Mouse (Mus musculus) kidney, embryonic 15.5 days (tissue): ENCODE results near the gene Spr. TPM values are rescaled to one million over a fixed set of nuclear protein-coding genes. Genes with fewer than 3 reads are reported as not detected.
A peak's percentile ranks its signal among the peaks of the same experiment; 100 is the strongest.
"Not testable (repeated sequence)": the region's sequence is repeated elsewhere in the genome, so short reads cannot be mapped to it uniquely, and the experiment has no call there.

Source experiments
- ATAC-seq: fragments of 200-750 bp; cut with Nextera tagmentation; replicated peaks from 2 replicates; pipeline ENCODE4 v1.8.0; 2017; ENCODE audit warnings: moderate TSS enrichment; ENCODE audit not compliant: low FRiP score
- H3K27ac ChIP-seq: fragments of 300-500 bp; sonication (generic); 2 replicates; pipeline ENCODE4 v1.5.1; 2015; ENCODE audit warnings: mild to moderate bottlenecking, inconsistent platforms
- H3K27me3 ChIP-seq: fragments of 300-500 bp; sonication (generic); 2 replicates; pipeline ENCODE4 v1.6.1; 2015; ENCODE audit warnings: inconsistent platforms
- H3K36me3 ChIP-seq: fragments of 300-500 bp; sonication (generic); 2 replicates; pipeline ENCODE4 v1.6.1; 2015; ENCODE audit warnings: inconsistent platforms
- H3K4me1 ChIP-seq: fragments of 300-500 bp; sonication (generic); 2 replicates; pipeline ENCODE4 v1.6.1; 2015; ENCODE audit warnings: inconsistent platforms
- H3K4me2 ChIP-seq: fragments of 300-500 bp; sonication (generic); 2 replicates; pipeline ENCODE4 v1.6.1; 2015; ENCODE audit warnings: moderate library complexity, mild to moderate bottlenecking, inconsistent platforms
- H3K4me3 ChIP-seq: fragments of 300-500 bp; sonication (generic); replicated peaks from 2 replicates; pipeline ENCODE4 v1.5.1; 2015; ENCODE audit warnings: mild to moderate bottlenecking, inconsistent platforms
- H3K9ac ChIP-seq: fragments of 300-500 bp; sonication (generic); 2 replicates; pipeline ENCODE4 v1.6.1; 2015; ENCODE audit warnings: mild to moderate bottlenecking, inconsistent platforms
- H3K9me3 ChIP-seq: fragments of 300-500 bp; sonication (generic); replicated peaks from 2 replicates; pipeline ENCODE4 v1.6.1; 2016; ENCODE audit warnings: inconsistent platforms
- WGBS: fragments of 180-500 bp; shearing (Covaris S2); methylation state at CpG from one replicate; pipeline ENCODE4 v1.1.7; 2015; ENCODE audit warnings: mixed read lengths; 5-methylcytosine and 5-hydroxymethylcytosine counted together
- polyA plus RNA-seq: library from polyadenylated mRNA; unstranded; fragments of >200 nt; fragmentation: Nextera tagmentation; extraction: Ambion mirVana; gene quantifications from 2 replicates; pipeline ENCODE4 v1.2.1, GENCODE M21; 2015

The Spr gene
- polyA plus RNA-seq, result 64.0 and 66.6 TPM in 2 replicates

- Histone ChIP-seq H3K9me3 (no peaks in the 10 kb centered on the region), H3K36me3 (peaks cover 16% of the 10 kb centered on the region; the same call in 1 of the 2 replicates), H3K4me3 (peak within 1 kb of the TSS; percentile 92), H3K9ac (peak within 1 kb of the TSS; percentile 91), H3K4me2 (peak within 1 kb of the TSS; percentile 72), H3K27ac (peak within 1 kb of the TSS; percentile 98), H3K4me1 (peaks cover 6% of the 10 kb centered on the region), H3K27me3 (no peaks in the 10 kb centered on the region)
- ATAC-seq, result peak; percentile 95
- under 1% methylated on average over 49 of the region's 49 CpGs for WGBS
These were observed at the start of gene Spr for GRCm38 (mm10) chr6:85137217-85138035. Spr (minus strand) TSS chr6:85137766.

DNA sequence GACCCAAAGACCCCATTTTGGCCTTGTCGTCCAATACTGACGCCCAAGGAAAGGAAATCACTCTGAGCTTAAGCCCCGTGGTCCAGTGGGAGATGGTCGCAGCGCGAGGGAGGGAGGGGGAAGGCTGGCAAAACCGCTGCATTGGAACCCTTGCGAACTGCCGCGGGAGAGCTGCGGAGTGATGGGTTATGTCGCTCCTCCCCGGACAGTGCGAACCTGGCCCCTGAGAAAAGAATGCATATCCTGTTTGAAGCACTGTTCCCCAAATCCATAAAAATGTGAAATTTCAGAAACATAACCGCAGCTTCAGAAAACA is 49.1 kb upstream of the Spr start:
- no peak for ATAC-seq
- 2% methylated on average over 15 of the region's 15 CpGs for WGBS
- no peak overlapping the region for H3K9ac ChIP-seq
- peaks cover 85% of the 10 kb centered on the region for H3K27me3 ChIP-seq
- peak overlapping the region; percentile 48 for H3K4me3 ChIP-seq
- H3K27ac ChIP-seq, result no peak overlapping the region
- peaks cover 49% of the 10 kb centered on the region for H3K4me1 ChIP-seq
- no peaks in the 10 kb centered on the region for H3K9me3 ChIP-seq
- H3K4me2 ChIP-seq, result peak overlapping the region; percentile 82
- no peaks in the 10 kb centered on the region for H3K36me3 ChIP-seq

- no peak overlapping the region for H3K27ac ChIP-seq
- 2% methylated on average over 33 of the region's 33 CpGs for WGBS
These were observed 48.6 kb upstream of the Spr start for GRCm38 (mm10) chr6:85186033-85186743.

DNA sequence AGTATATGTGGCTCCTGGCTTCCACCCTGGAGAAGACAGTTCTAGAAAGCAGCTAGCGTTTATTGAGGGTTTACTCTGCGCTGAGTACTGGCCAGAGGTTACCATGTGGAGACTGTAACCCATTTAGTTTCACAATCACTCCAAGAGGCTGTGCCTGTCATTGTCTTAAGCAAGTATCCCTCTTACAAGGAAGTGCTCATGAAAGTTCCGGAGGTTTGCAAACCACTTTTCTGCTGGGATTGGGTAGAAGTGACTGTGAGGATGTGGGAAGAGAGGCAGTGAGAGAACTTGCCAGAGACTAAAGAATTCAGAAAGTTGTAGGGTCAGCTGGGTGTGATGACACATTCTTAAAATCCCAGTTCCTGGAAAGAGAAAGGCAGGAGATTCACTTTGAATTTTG is 46.4 kb upstream of the Spr start:
- no peaks in the 10 kb centered on the region for H3K9me3 ChIP-seq
- no peak overlapping the region for H3K9ac ChIP-seq
- H3K4me1 ChIP-seq, result peaks cover 33% of the 10 kb centered on the region
- no peak for ATAC-seq
- H3K27me3 ChIP-seq, result peaks cover 69% of the 10 kb centered on the region
- WGBS, result 53% methylated on average over 3 of the region's 3 CpGs
- H3K27ac ChIP-seq, result no peak overlapping the region
- no peaks in the 10 kb centered on the region for H3K36me3 ChIP-seq
- H3K4me3 ChIP-seq, result no peak overlapping the region
- no peak overlapping the region for H3K4me2 ChIP-seq

More at GRCm38 (mm10) chr6:85186033-85186743, 48.6 kb upstream of the Spr start:
- peak overlapping the region; percentile 82 for H3K4me2 ChIP-seq
- ATAC-seq, result no peak
- H3K36me3 ChIP-seq, result no peaks in the 10 kb centered on the region
- peaks cover 83% of the 10 kb centered on the region for H3K27me3 ChIP-seq
- H3K4me1 ChIP-seq, result peaks cover 49% of the 10 kb centered on the region
- H3K4me3 ChIP-seq, result peak overlapping the region; percentile 48
- H3K9ac ChIP-seq, result no peak overlapping the region
- no peaks in the 10 kb centered on the region for H3K9me3 ChIP-seq

DNA sequence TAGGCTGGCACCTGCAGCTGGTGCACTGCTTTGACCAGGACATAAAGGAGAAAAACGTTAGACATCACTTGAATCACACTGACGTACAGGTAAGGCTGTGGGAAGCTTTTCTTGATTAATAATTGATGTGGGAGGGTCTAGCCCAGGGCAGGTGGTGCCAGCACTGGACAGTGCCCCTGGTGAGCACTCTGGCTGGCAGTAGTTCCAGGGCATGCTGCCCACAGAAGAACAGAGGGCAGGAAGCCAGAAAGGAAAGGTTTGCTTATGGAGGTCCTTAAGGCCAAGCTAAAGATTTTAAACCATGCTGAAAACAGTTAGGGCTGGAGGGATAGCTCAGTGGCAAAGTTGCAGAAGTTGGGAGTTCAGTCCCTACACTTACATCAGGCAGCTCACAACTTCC is 42.5 kb upstream of the Spr start:
- Histone ChIP-seq H3K27ac (no peak overlapping the region), H3K9me3 (no peaks in the 10 kb centered on the region), H3K4me2 (no peak overlapping the region), H3K4me1 (no peaks in the 10 kb centered on the region), H3K9ac (no peak overlapping the region), H3K27me3 (peaks cover 34% of the 10 kb centered on the region), H3K4me3 (no peak overlapping the region), H3K36me3 (no peaks in the 10 kb centered on the region)
- no peak for ATAC-seq
- WGBS, result 59% methylated on average over 2 of the region's 2 CpGs

DNA sequence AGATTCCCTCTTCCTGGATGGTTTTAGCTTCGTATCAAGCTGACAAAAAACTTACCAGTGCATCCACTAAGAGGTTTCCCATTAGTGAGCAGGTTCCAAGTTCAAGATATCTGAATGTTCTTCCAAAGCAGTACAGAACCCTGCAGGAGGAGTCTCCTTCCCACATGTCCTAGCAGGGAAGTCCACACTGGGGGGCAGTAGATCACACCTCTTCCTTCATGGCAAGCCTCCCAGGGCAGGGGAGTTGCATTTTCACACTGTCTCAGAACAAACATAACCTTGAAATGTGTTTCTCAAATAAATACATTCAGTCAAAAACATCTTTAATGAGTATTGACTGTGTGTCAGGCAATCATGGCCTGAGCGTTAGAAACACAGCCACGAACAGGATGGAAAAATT is 42.0 kb upstream of the Spr start:
- 78% methylated on average over 3 of the region's 3 CpGs for WGBS
- Histone ChIP-seq H3K9me3 (no peaks in the 10 kb centered on the region), H3K4me1 (no peaks in the 10 kb centered on the region), H3K27ac (no peak overlapping the region), H3K36me3 (no peaks in the 10 kb centered on the region), H3K9ac (no peak overlapping the region), H3K4me2 (no peak overlapping the region), H3K27me3 (peaks cover 34% of the 10 kb centered on the region), H3K4me3 (no peak overlapping the region)
- ATAC-seq, result no peak

- Histone ChIP-seq H3K9ac (no peak overlapping the region), H3K27ac (no peak overlapping the region), H3K27me3 (peaks cover 10% of the 10 kb centered on the region), H3K4me3 (no peak overlapping the region), H3K9me3 (no peaks in the 10 kb centered on the region), H3K36me3 (no peaks in the 10 kb centered on the region), H3K4me2 (no peak overlapping the region), H3K4me1 (no peaks in the 10 kb centered on the region)
- 57% methylated on average over 11 of the region's 11 CpGs for WGBS
- ATAC-seq, result no peak
These were observed 27.9 kb upstream of the Spr start for GRCm38 (mm10) chr6:85165440-85165921.

- H3K27ac ChIP-seq, result no peak overlapping the region
- ATAC-seq, result no peak
- H3K4me1 ChIP-seq, result peaks cover 1% of the 10 kb centered on the region
- no peak overlapping the region for H3K4me3 ChIP-seq
- H3K4me2 ChIP-seq, result no peak overlapping the region
- H3K9ac ChIP-seq, result no peak overlapping the region
- H3K9me3 ChIP-seq, result no peaks in the 10 kb centered on the region
- WGBS, result 41% methylated on average over 4 of the region's 4 CpGs
- peaks cover 5% of the 10 kb centered on the region; the same call in 1 of the 2 replicates for H3K27me3 ChIP-seq
- H3K36me3 ChIP-seq, result no peaks in the 10 kb centered on the region
These were observed 22.8 kb upstream of the Spr start for GRCm38 (mm10) chr6:85160201-85160923.

GRCm38 (mm10) chr6:85159092-85159760 is 21.7 kb upstream of the Spr start:
- not testable (repeated sequence) for H3K4me3 ChIP-seq, H3K36me3 ChIP-seq, H3K4me2 ChIP-seq, H3K9ac ChIP-seq, H3K27ac ChIP-seq, H3K9me3 ChIP-seq, H3K27me3 ChIP-seq
- peaks cover 11% of the 10 kb centered on the region for H3K4me1 ChIP-seq
- peak; percentile 30; the same call in 1 of the 2 replicates for ATAC-seq
- 21% methylated on average over 6 of the region's 6 CpGs for WGBS

DNA sequence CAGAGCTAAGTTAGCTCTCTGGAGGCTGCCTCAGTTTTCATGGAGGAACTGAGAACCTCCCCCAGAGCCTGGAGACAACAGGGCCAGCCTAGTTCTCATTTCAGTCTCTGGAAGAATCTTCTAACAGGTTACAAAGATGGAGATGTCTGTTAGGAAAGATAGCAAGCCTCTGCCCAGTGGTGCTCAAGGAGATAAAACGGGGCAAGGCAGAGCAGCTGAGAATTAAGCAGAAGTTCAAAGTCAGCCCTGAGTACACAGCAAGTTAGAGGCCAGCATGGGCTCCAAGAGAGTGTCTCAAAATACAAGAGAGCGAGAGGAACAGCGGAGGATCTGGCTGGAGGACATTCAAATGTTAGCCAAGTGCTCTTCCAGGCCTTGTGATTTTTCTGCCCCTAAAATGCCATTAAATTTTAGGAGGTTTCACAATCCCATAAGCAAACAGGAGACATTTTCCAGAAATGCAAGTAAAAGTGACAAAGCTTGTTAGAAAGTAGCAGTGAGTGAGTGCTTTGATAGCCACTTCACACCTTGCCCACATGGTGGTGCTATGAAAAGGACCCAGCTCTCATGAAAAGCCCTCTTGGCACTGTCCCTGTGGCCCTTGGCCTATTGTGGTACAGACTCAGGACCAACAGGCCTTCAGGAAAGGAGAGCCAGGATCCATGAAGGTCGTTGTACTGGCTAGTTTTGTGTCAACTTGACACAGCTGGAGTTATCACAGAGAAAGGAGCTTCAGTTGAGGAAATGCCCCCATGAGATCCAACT is 20.7 kb upstream of the Spr start:
- not testable (repeated sequence) for H3K27me3 ChIP-seq, H3K36me3 ChIP-seq, H3K4me2 ChIP-seq, H3K27ac ChIP-seq, H3K4me3 ChIP-seq, H3K9me3 ChIP-seq, ATAC-seq, H3K9ac ChIP-seq
- peaks cover 15% of the 10 kb centered on the region for H3K4me1 ChIP-seq
- 80% methylated on average over 4 of the region's 4 CpGs for WGBS

GRCm38 (mm10) chr6:85156551-85156950 is 19.0 kb upstream of the Spr start:
- WGBS, result 71% methylated on average over 2 of the region's 2 CpGs
- H3K4me3 ChIP-seq, H3K9me3 ChIP-seq, H3K27me3 ChIP-seq, H3K9ac ChIP-seq, H3K36me3 ChIP-seq, H3K4me2 ChIP-seq, H3K27ac ChIP-seq, ATAC-seq: not testable (repeated sequence)
- H3K4me1 ChIP-seq, result peaks cover 15% of the 10 kb centered on the region
